ENCODE assay signal across 11 mouse cellular contexts in genomic region chr2:166258771-166259180, GRCm38 (mm10).
DNase-seq lines count a peak whose midpoint lies in the region; ATAC-seq and TF ChIP-seq lines count a peak whose summit lies in the region.
"Had no signal": no experiment of that assay in that cellular context is flagged by ENCODE, and none has a peak within 500 bp of the region (broad histone marks: within the 10 kb centered on the region; RNA-seq: fewer than 3 reads in every experiment).

No protein-coding gene starts in this region.

- H3K9me3 ChIP-seq in heart, embryonic 11.5 days (replicated peaks; ENCODE audit: control insufficient read depth, low read length): no peaks in the 10 kb centered on the region
- 0 out of 2 replicates have a peak, but pooled peaks cover 4% of the 10 kb centered on the region for H3K9me3 ChIP-seq in neural tube, embryonic 12.5 days
- H3K9me3 ChIP-seq in neural tube, embryonic 15.5 days (replicated peaks): no peaks in the 10 kb centered on the region
- H3K9me3 ChIP-seq in limb, embryonic 10.5 days (replicated peaks): no peaks in the 10 kb centered on the region
- H3K9me3 ChIP-seq in stomach, postnatal 0 days (ENCODE audit: control insufficient read depth, low read length): no peaks in the 10 kb centered on the region

- TF ChIP-seq EP300 in stomach, postnatal 0 days (optimal IDR thresholded peaks at IDR 0.05): no peak

- H3K4me2 ChIP-seq in heart, embryonic 11.5 days: peak overlapping the region; percentile 29
- peak overlapping the region; percentile 41 for H3K4me2 ChIP-seq in neural tube, embryonic 12.5 days (replicated peaks)
- H3K4me2 ChIP-seq in neural tube, embryonic 15.5 days: no peak overlapping the region
- no peak overlapping the region for H3K4me2 ChIP-seq in stomach, postnatal 0 days (replicated peaks; ENCODE audit: low read depth)

- H3K27me3 ChIP-seq in heart, embryonic 11.5 days (ENCODE audit: control insufficient read depth, insufficient read depth, low read length): 0 out of 2 replicates have a peak, but pooled peaks cover 3% of the 10 kb centered on the region
- 0 out of 2 replicates have a peak, but pooled peaks cover 4% of the 10 kb centered on the region for H3K27me3 ChIP-seq in neural tube, embryonic 12.5 days (replicated peaks)
- H3K27me3 ChIP-seq in neural tube, embryonic 15.5 days (replicated peaks): no peaks in the 10 kb centered on the region
- H3K27me3 ChIP-seq in limb, embryonic 10.5 days (ENCODE audit: low read depth, poor library complexity, severe bottlenecking): no peaks in the 10 kb centered on the region
- H3K27me3 ChIP-seq in stomach, postnatal 0 days (ENCODE audit: control insufficient read depth, insufficient read depth, low read length): no peaks in the 10 kb centered on the region

- H3K36me3 ChIP-seq in heart, embryonic 11.5 days (ENCODE audit: control insufficient read depth, insufficient read depth, low read length): no peaks in the 10 kb centered on the region
- H3K36me3 ChIP-seq in neural tube, embryonic 12.5 days: no peaks in the 10 kb centered on the region
- H3K36me3 ChIP-seq in neural tube, embryonic 15.5 days: no peaks in the 10 kb centered on the region
- no peaks in the 10 kb centered on the region for H3K36me3 ChIP-seq in limb, embryonic 10.5 days
- H3K36me3 ChIP-seq in stomach, postnatal 0 days (ENCODE audit: control insufficient read depth, insufficient read depth, low read length): no peaks in the 10 kb centered on the region

- ATAC-seq in heart, embryonic 11.5 days (replicated peaks; ENCODE audit: insufficient number of reproducible peaks, low FRiP score, low TSS enrichment): no peak
- ATAC-seq in neural tube, embryonic 12.5 days (ENCODE audit: low FRiP score, low read depth): peak; percentile 41; the same call in 1 of the 2 replicates
- ATAC-seq in neural tube, embryonic 15.5 days (ENCODE audit: low FRiP score): no peak
- ATAC-seq in stomach, postnatal 0 days (ENCODE audit: low FRiP score, low TSS enrichment): 0 out of 2 replicates have a peak, but pooled peaks have one; percentile 34

- DNase-seq in heart, postnatal 36 days: no peak
- no peak for DNase-seq in limb, embryonic 10.5 days (ENCODE audit: low spot score)
- DNase-seq in stomach, postnatal 0 days (ENCODE audit: low spot score): no peak
- no peak for DNase-seq in gastrocnemius, postnatal 36 days
- DNase-seq in kidney, postnatal 25 days: no peak
- DNase-seq: B cell, adult 2 months; cerebellum, postnatal 10 days had no signal

- no peak overlapping the region for H3K4me3 ChIP-seq in heart, embryonic 11.5 days (ENCODE audit: low read depth, low read length)
- no peak overlapping the region for H3K4me3 ChIP-seq in neural tube, embryonic 12.5 days
- no peak overlapping the region for H3K4me3 ChIP-seq in neural tube, embryonic 15.5 days (replicated peaks)
- H3K4me3 ChIP-seq in limb, embryonic 10.5 days: no peak overlapping the region
- H3K4me3 ChIP-seq in stomach, postnatal 0 days (ENCODE audit: low read depth, low read length): no peak overlapping the region

- intact Hi-C loops in heart, postnatal 36 days (cut with DNase I): no loop called here
- intact Hi-C loops in gastrocnemius, postnatal 36 days (cut with DNase I): no loop called here

- TF ChIP-seq CTCF in stomach, postnatal 0 days (IDR thresholded peaks at IDR 0.05; ENCODE audit: low read depth): peak; percentile 38; the same call in 1 of the 2 replicates

- H3K27ac ChIP-seq in heart, embryonic 11.5 days (ENCODE audit: low read depth, low read length): no peak overlapping the region; the same call in 1 of the 2 replicates
- H3K27ac ChIP-seq in neural tube, embryonic 12.5 days: no peak overlapping the region
- no peak overlapping the region for H3K27ac ChIP-seq in neural tube, embryonic 15.5 days (replicated peaks)
- peak overlapping the region; percentile 53; the same call in 1 of the 2 replicates for H3K27ac ChIP-seq in limb, embryonic 10.5 days
- H3K27ac ChIP-seq in stomach, postnatal 0 days (replicated peaks): no peak overlapping the region
- H3K27ac ChIP-seq: macrophage had no signal

- peaks cover 20% of the 10 kb centered on the region; the same call in 1 of the 2 replicates for H3K4me1 ChIP-seq in heart, embryonic 11.5 days (ENCODE audit: control insufficient read depth, insufficient read depth, low read length)
- peaks cover 41% of the 10 kb centered on the region for H3K4me1 ChIP-seq in neural tube, embryonic 12.5 days
- peaks cover 25% of the 10 kb centered on the region for H3K4me1 ChIP-seq in neural tube, embryonic 15.5 days
- H3K4me1 ChIP-seq in limb, embryonic 10.5 days: peaks cover 65% of the 10 kb centered on the region
- no peaks in the 10 kb centered on the region for H3K4me1 ChIP-seq in stomach, postnatal 0 days (replicated peaks; ENCODE audit: control insufficient read depth, insufficient read depth)

- WGBS in heart, embryonic 11.5 days (ENCODE audit: insufficient replicate concordance): 13% methylated on average over 7 of the region's 7 CpGs
- WGBS in neural tube, embryonic 12.5 days: 5% methylated on average over 7 of the region's 7 CpGs
- WGBS in neural tube, embryonic 15.5 days: 9% methylated on average over 7 of the region's 7 CpGs
- WGBS in limb, embryonic 10.5 days: 7% methylated on average over 7 of the region's 7 CpGs
- 16% methylated on average over 7 of the region's 7 CpGs for WGBS in stomach, postnatal 0 days

- H3K9ac ChIP-seq in heart, embryonic 11.5 days (ENCODE audit: low read depth, low read length): peak overlapping the region; percentile 22; the same call in 1 of the 2 replicates
- 0 out of 2 replicates have a peak overlapping the region, but pooled peaks have one; percentile 9 for H3K9ac ChIP-seq in neural tube, embryonic 12.5 days
- no peak overlapping the region for H3K9ac ChIP-seq in neural tube, embryonic 15.5 days (replicated peaks)
- no peak overlapping the region for H3K9ac ChIP-seq in stomach, postnatal 0 days (ENCODE audit: low read length)

Comparison
In these comparisons a context has a peak if more than half of its experiments do, and no peak if none do; other contexts are left out.
1. ATAC-seq: peak in neural tube, embryonic 12.5 days (single experiment) and stomach, postnatal 0 days (single experiment); none in heart, embryonic 11.5 days (single experiment) and neural tube, embryonic 15.5 days (single experiment).
2. H3K4me2 ChIP-seq: peak in heart, embryonic 11.5 days (single experiment) and neural tube, embryonic 12.5 days (single experiment); none in neural tube, embryonic 15.5 days (single experiment) and stomach, postnatal 0 days (single experiment).
3. H3K9ac ChIP-seq: peak in heart, embryonic 11.5 days (single experiment) and neural tube, embryonic 12.5 days (single experiment); none in neural tube, embryonic 15.5 days (single experiment) and stomach, postnatal 0 days (single experiment).